In genomic region chr6:136661706-136662016, GRCm38 (mm10) we compare ENCODE assay signal across 8 mouse cellular contexts. TPM values are rescaled to one million over a fixed set of nuclear protein-coding genes. Genes with fewer than 3 reads are reported as not detected.
DNase-seq lines count a peak whose midpoint lies in the region; ATAC-seq and TF ChIP-seq lines count a peak whose summit lies in the region.

Plbd1 (minus strand) TSS chr6:136661928.

- no peak for TF ChIP-seq CTCF in stomach, postnatal 0 days (IDR thresholded peaks at IDR 0.05; ENCODE audit: low read depth)

- H3K4me3 ChIP-seq in forebrain, embryonic 11.5 days (ENCODE audit: low read depth, low read length): peak within 1 kb of the TSS; percentile 28
- peak within 1 kb of the TSS; percentile 35 for H3K4me3 ChIP-seq in stomach, postnatal 0 days (ENCODE audit: low read depth, low read length)

- TF ChIP-seq EP300 in stomach, postnatal 0 days (optimal IDR thresholded peaks at IDR 0.05): no peak

- peaks cover 16% of the 10 kb centered on the region for H3K27me3 ChIP-seq in forebrain, embryonic 11.5 days (ENCODE audit: control insufficient read depth, insufficient read depth, low read length)
- no peaks in the 10 kb centered on the region for H3K27me3 ChIP-seq in stomach, postnatal 0 days (ENCODE audit: control insufficient read depth, insufficient read depth, low read length)

- intact Hi-C loops in heart, postnatal 14 days (cut with DNase I): no loop called here

- WGBS in forebrain, embryonic 11.5 days: under 1% methylated on average over 19 of the region's 19 CpGs
- 4% methylated on average over 19 of the region's 19 CpGs for WGBS in stomach, postnatal 0 days

- H3K36me3 ChIP-seq in forebrain, embryonic 11.5 days (ENCODE audit: control insufficient read depth, insufficient read depth, low read length): no peaks in the 10 kb centered on the region
- H3K36me3 ChIP-seq in stomach, postnatal 0 days (ENCODE audit: control insufficient read depth, insufficient read depth, low read length): no peaks in the 10 kb centered on the region

- H3K4me2 ChIP-seq in forebrain, embryonic 11.5 days (ENCODE audit: low read depth, low read length, severe bottlenecking): peak within 1 kb of the TSS; percentile 63
- peak within 1 kb of the TSS; percentile 62 for H3K4me2 ChIP-seq in stomach, postnatal 0 days (replicated peaks; ENCODE audit: low read depth)

- H3K4me1 ChIP-seq in forebrain, embryonic 11.5 days (replicated peaks; ENCODE audit: control insufficient read depth, insufficient read depth, low read length): peaks cover 7% of the 10 kb centered on the region; the same call in 1 of the 2 replicates
- no peaks in the 10 kb centered on the region for H3K4me1 ChIP-seq in stomach, postnatal 0 days (replicated peaks; ENCODE audit: control insufficient read depth, insufficient read depth)

- ATAC-seq in forebrain, embryonic 11.5 days (replicated peaks; ENCODE audit: low FRiP score): peak; percentile 27; the same call in 1 of the 2 replicates
- ATAC-seq in stomach, postnatal 0 days (ENCODE audit: low FRiP score, low TSS enrichment): peak; percentile 71

- DNase-seq in cerebellum, postnatal 14 days: peak; percentile 10 to 37
- DNase-seq in cerebellum, adult 9-10 months: no peak
- peak; percentile 65 for DNase-seq in forebrain, embryonic 11.5 days (ENCODE audit: low spot score)
- peak; percentile 67 to 80 for DNase-seq in heart, postnatal 14 days
- DNase-seq in kidney, postnatal 4 days: peak; percentile 53 to 66
- peak; percentile 34 for DNase-seq in mesoderm, embryonic 11.5 days (ENCODE audit: low read depth, low spot score)
- peak; percentile 55 for DNase-seq in stomach, postnatal 0 days (ENCODE audit: low spot score)
- no peak for DNase-seq in MN1 (ENCODE audit: low spot score)

- peak within 1 kb of the TSS; percentile 39 for H3K9ac ChIP-seq in forebrain, embryonic 11.5 days (ENCODE audit: low read length)
- peak within 1 kb of the TSS; percentile 61 for H3K9ac ChIP-seq in stomach, postnatal 0 days (ENCODE audit: low read length)

- no peaks in the 10 kb centered on the region for H3K9me3 ChIP-seq in forebrain, embryonic 11.5 days (ENCODE audit: control insufficient read depth, low read length)
- H3K9me3 ChIP-seq in stomach, postnatal 0 days (ENCODE audit: control insufficient read depth, low read length): no peaks in the 10 kb centered on the region

- no peak within 1 kb of the TSS for H3K27ac ChIP-seq in forebrain, embryonic 11.5 days (ENCODE audit: low read depth, low read length)
- H3K27ac ChIP-seq in stomach, postnatal 0 days (replicated peaks): peak within 1 kb of the TSS; percentile 82

RNA-seq across cellular contexts. Expression of gene Plbd1, which starts in this region (rescaled TPM):
- polyA plus RNA-seq in forebrain, embryonic 11.5 days (2014; fragmentation: Nextera tagmentation; extraction: Ambion mirVana): 0.99 and 1.1 TPM in 2 replicates
- 10 to 100 TPM; 30.5 to 34.4 TPM for total RNA-seq in heart, postnatal 14 days (2021)
- 37.8 and 39.6 TPM in 2 replicates for polyA plus RNA-seq in stomach, postnatal 0 days (2015; fragmentation: Nextera tagmentation; extraction: Ambion mirVana)

Comparison
In these comparisons a context has a peak if more than half of its experiments do, and no peak if none do; other contexts are left out.
1. RNA of gene Plbd1 (polyA plus RNA-seq): 37.8 to 39.6 TPM in stomach, postnatal 0 days; 0.99 to 1.1 TPM in forebrain, embryonic 11.5 days; every median in the first group is over 10 times any median in the second.
2. DNase-seq: peak in cerebellum, postnatal 14 days (2 of 2), forebrain, embryonic 11.5 days (single experiment), heart, postnatal 14 days (2 of 2), kidney, postnatal 4 days (2 of 2), mesoderm, embryonic 11.5 days (single experiment) and stomach, postnatal 0 days (single experiment); none in cerebellum, adult 9-10 months (single experiment) and MN1 (single experiment).